Mouse (Mus musculus): ENCODE data around the gene Mrpl24. TPM values are rescaled to one million over a fixed set of nuclear protein-coding genes. Genes with fewer than 3 reads are reported as not detected.

The Mrpl24 gene
- polyA plus RNA-seq, 1 experiment, result 51.8 TPM

GRCm38 (mm10) chr3:87910573-87911141, 8.6 kb upstream of the Mrpl24 start:
- no peak for DNase-seq (ENCODE audit: low read depth)

- no peak for DNase-seq (ENCODE audit: low read depth)
Observed at GRCm38 (mm10) chr3:87913491-87913890, 5.8 kb upstream of the Mrpl24 start.

GRCm38 (mm10) chr3:87913891-87914290, 5.4 kb upstream of the Mrpl24 start:
- no peak for DNase-seq (ENCODE audit: low read depth)

GRCm38 (mm10) chr3:87916990-87917389, 2.3 kb upstream of the Mrpl24 start:
- DNase-seq (ENCODE audit: low read depth), result no peak

GRCm38 (mm10) chr3:87918551-87918950, 755 bp upstream of the Mrpl24 start:
- no peak for DNase-seq (ENCODE audit: low read depth)

GRCm38 (mm10) chr3:87920270-87920943, 1.1 kb downstream of the Mrpl24 start:
- DNase-seq (ENCODE audit: low read depth), result no peak

GRCm38 (mm10) chr3:87924996-87925395, 5.7 kb downstream of the Mrpl24 start:
- no peak for DNase-seq (ENCODE audit: low read depth)

- no peak for DNase-seq (ENCODE audit: low read depth)
Observed at GRCm38 (mm10) chr3:87927452-87927851, 8.1 kb downstream of the Mrpl24 start.

- no peak for DNase-seq (ENCODE audit: low read depth)
Observed at GRCm38 (mm10) chr3:87929341-87930077, 10.2 kb downstream of the Mrpl24 start.

- no peak for DNase-seq (ENCODE audit: low read depth)
Observed at GRCm38 (mm10) chr3:87930078-87930795, 10.9 kb downstream of the Mrpl24 start, which contains the start of the genes Isg20l2 and Rrnad1. Gene Isg20l2, plus strand, starts transcription at chr3:87930314. Gene Rrnad1, minus strand, starts transcription at chr3:87930717.

GRCm38 (mm10) chr3:87934026-87934425, 14.7 kb downstream of the Mrpl24 start:
- no peak for DNase-seq (ENCODE audit: low read depth)

- no peak for DNase-seq (ENCODE audit: low read depth)
Observed at GRCm38 (mm10) chr3:87934501-87934900, 15.2 kb downstream of the Mrpl24 start.

- DNase-seq (ENCODE audit: low read depth), result no peak
Observed at GRCm38 (mm10) chr3:87935201-87935600, 15.9 kb downstream of the Mrpl24 start.

GRCm38 (mm10) chr3:87935776-87936175, 16.5 kb downstream of the Mrpl24 start:
- DNase-seq (ENCODE audit: low read depth), result no peak

GRCm38 (mm10) chr3:87940611-87941010, 21.3 kb downstream of the Mrpl24 start:
- no peak for DNase-seq (ENCODE audit: low read depth)

- no peak for DNase-seq (ENCODE audit: low read depth)
Observed at GRCm38 (mm10) chr3:87942471-87942870, 23.2 kb downstream of the Mrpl24 start.

- DNase-seq (ENCODE audit: low read depth), result no peak
Observed at GRCm38 (mm10) chr3:87943586-87943985, 24.3 kb downstream of the Mrpl24 start.

GRCm38 (mm10) chr3:87944838-87945600, 25.7 kb downstream of the Mrpl24 start:
- no peak for DNase-seq (ENCODE audit: low read depth)

GRCm38 (mm10) chr3:87945781-87946540, 26.7 kb downstream of the Mrpl24 start:
- DNase-seq (ENCODE audit: low read depth), result no peak

GRCm38 (mm10) chr3:87946541-87946860, 27.2 kb downstream of the Mrpl24 start:
- DNase-seq (ENCODE audit: low read depth), result no peak

All from gonadal fat pad, adult 2 months (tissue).